Mouse (Mus musculus) ES-E14 (cell line): ENCODE measurements around the gene Slc2a3.

Experiments
- CHD2 ChIP-seq: IDR thresholded peaks from 2 replicates; pipeline ENCODE4 v1.6.1; 2014; ENCODE audit warnings: mild to moderate bottlenecking, low read depth, low read length, inconsistent platforms
- HCFC1 ChIP-seq: IDR thresholded peaks from 2 replicates; pipeline ENCODE4 v1.6.1; 2012; ENCODE audit warnings: low read length, inconsistent platforms, borderline replicate concordance; ENCODE audit not compliant: insufficient read depth
- ZC3H11A ChIP-seq: IDR thresholded peaks from 2 replicates; pipeline ENCODE4 v1.6.1; 2012; ENCODE audit warnings: low read depth, mild to moderate bottlenecking, inconsistent platforms, low read length, borderline replicate concordance

- TF ChIP-seq CHD2 (no peak), HCFC1 (no peak), ZC3H11A (no peak)
Observed at GRCm38 (mm10) chr6:122811771-122812600, 10.5 kb upstream of the Slc2a3 start.
